Mouse (Mus musculus): ENCODE data around the gene Baat. TPM values are rescaled to one million over a fixed set of nuclear protein-coding genes. Genes with fewer than 3 reads are reported as not detected.

The Baat gene
- polyA plus RNA-seq (2012; rRNA removed): not detected in 2 replicates

DNA sequence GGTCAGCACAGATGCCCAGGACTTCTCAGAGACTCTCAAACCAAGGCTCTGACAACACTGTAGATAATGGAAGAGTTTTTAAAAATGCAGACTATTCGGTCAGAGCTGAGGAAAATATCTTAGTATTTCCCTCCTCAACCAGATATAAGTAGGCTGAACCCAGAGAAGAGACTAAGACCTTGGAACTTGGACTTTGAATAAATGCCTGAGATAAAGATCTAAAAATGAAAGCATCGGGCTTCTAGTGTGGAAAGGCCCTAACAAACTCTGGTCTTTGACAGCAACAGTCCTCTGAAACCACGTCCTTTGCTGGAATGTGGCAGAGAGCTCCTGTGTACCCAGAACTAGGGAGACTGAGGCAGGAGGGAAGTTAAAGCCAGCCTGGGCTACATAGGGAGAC lies at the start of gene Baat:
Gene Baat (minus strand): TSS at position 172 of the 400 bp plus-strand sequence.
- Histone ChIP-seq H3K4me3 (ENCODE audit: control insufficient read depth, low read depth, low read length) (no peak within 1 kb of the TSS), H3K27me3 (ENCODE audit: control insufficient read depth, insufficient read depth, low read length) (no peaks in the 10 kb centered on the region), H3K36me3 (ENCODE audit: control insufficient read depth, insufficient read depth, low read length) (no peaks in the 10 kb centered on the region), H3K4me1 (ENCODE audit: control insufficient read depth, insufficient read depth, low read length) (no peaks in the 10 kb centered on the region), H3K27ac (ENCODE audit: control insufficient read depth, insufficient read depth, low read depth, low read length) (no peak within 1 kb of the TSS)
- TF ChIP-seq POLR2A (IDR thresholded peaks at IDR 0.05; ENCODE audit: control insufficient read depth, low read depth, low read length) (no peak), CTCF (IDR thresholded peaks at IDR 0.05; ENCODE audit: control insufficient read depth, insufficient read depth, insufficient replicate concordance, low read depth, low read length) (no peak)

GRCm38 (mm10) chr4:49553380-49553779 lies 47.0 kb upstream of the Baat start:
- TF ChIP-seq CTCF (IDR thresholded peaks at IDR 0.05; ENCODE audit: control insufficient read depth, insufficient read depth, insufficient replicate concordance, low read depth, low read length) (no peak), POLR2A (IDR thresholded peaks at IDR 0.05; ENCODE audit: control insufficient read depth, low read depth, low read length) (no peak)
- no peak overlapping the region for H3K27ac ChIP-seq (ENCODE audit: control insufficient read depth, insufficient read depth, low read depth, low read length)
- H3K4me3 ChIP-seq (ENCODE audit: control insufficient read depth, low read depth, low read length): no peak overlapping the region
- H3K4me1 ChIP-seq (ENCODE audit: control insufficient read depth, insufficient read depth, low read length): no peaks in the 10 kb centered on the region
- no peaks in the 10 kb centered on the region for H3K27me3 ChIP-seq (ENCODE audit: control insufficient read depth, insufficient read depth, low read length)
- no peaks in the 10 kb centered on the region for H3K36me3 ChIP-seq (ENCODE audit: control insufficient read depth, insufficient read depth, low read length)

DNA sequence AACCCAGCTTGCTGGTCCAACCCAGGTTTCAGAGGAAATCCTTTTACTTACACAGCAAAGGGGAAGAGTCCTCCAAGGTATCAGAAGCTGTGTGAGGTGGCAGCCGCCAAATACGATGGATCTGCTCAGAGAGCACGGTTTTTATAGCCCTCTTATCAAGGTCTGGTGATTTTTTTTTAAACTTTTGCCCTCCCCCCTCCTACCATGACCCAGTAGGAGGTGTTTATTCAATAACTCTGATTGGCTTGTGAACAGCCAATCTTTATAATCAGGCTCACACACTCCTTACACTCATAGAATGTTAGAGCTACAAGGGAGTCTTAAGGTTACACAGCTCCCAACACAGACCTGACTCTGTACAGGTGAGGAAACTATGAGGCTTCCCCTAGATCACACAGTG lies 43.0 kb upstream of the Baat start, which contains the start of gene Aldob:
Gene Aldob (minus strand): TSS at position 164 of the 400 bp plus-strand sequence.
- H3K27me3 ChIP-seq (ENCODE audit: control insufficient read depth, insufficient read depth, low read length): no peaks in the 10 kb centered on the region
- H3K36me3 ChIP-seq (ENCODE audit: control insufficient read depth, insufficient read depth, low read length): no peaks in the 10 kb centered on the region
- no peak within 1 kb of the TSS for H3K4me3 ChIP-seq (ENCODE audit: control insufficient read depth, low read depth, low read length)
- no peaks in the 10 kb centered on the region for H3K4me1 ChIP-seq (ENCODE audit: control insufficient read depth, insufficient read depth, low read length)
- TF ChIP-seq CTCF (IDR thresholded peaks at IDR 0.05; ENCODE audit: control insufficient read depth, insufficient read depth, insufficient replicate concordance, low read depth, low read length) (no peak), POLR2A (IDR thresholded peaks at IDR 0.05; ENCODE audit: control insufficient read depth, low read depth, low read length) (no peak)
- no peak within 1 kb of the TSS for H3K27ac ChIP-seq (ENCODE audit: control insufficient read depth, insufficient read depth, low read depth, low read length)

GRCm38 (mm10) chr4:49547544-49548219 lies 41.3 kb upstream of the Baat start:
- Histone ChIP-seq H3K36me3 (ENCODE audit: control insufficient read depth, insufficient read depth, low read length) (no peaks in the 10 kb centered on the region), H3K27me3 (ENCODE audit: control insufficient read depth, insufficient read depth, low read length) (no peaks in the 10 kb centered on the region), H3K4me3 (ENCODE audit: control insufficient read depth, low read depth, low read length) (no peak overlapping the region), H3K27ac (ENCODE audit: control insufficient read depth, insufficient read depth, low read depth, low read length) (no peak overlapping the region), H3K4me1 (ENCODE audit: control insufficient read depth, insufficient read depth, low read length) (no peaks in the 10 kb centered on the region)
- TF ChIP-seq CTCF (IDR thresholded peaks at IDR 0.05; ENCODE audit: control insufficient read depth, insufficient read depth, insufficient replicate concordance, low read depth, low read length): no peak
- no peak for TF ChIP-seq POLR2A (IDR thresholded peaks at IDR 0.05; ENCODE audit: control insufficient read depth, low read depth, low read length)

GRCm38 (mm10) chr4:49546873-49547543 lies 40.7 kb upstream of the Baat start:
- Histone ChIP-seq H3K27ac (ENCODE audit: control insufficient read depth, insufficient read depth, low read depth, low read length) (no peak overlapping the region), H3K4me1 (ENCODE audit: control insufficient read depth, insufficient read depth, low read length) (no peaks in the 10 kb centered on the region), H3K4me3 (ENCODE audit: control insufficient read depth, low read depth, low read length) (no peak overlapping the region), H3K36me3 (ENCODE audit: control insufficient read depth, insufficient read depth, low read length) (no peaks in the 10 kb centered on the region), H3K27me3 (ENCODE audit: control insufficient read depth, insufficient read depth, low read length) (no peaks in the 10 kb centered on the region)
- TF ChIP-seq POLR2A (IDR thresholded peaks at IDR 0.05; ENCODE audit: control insufficient read depth, low read depth, low read length): no peak
- TF ChIP-seq CTCF (IDR thresholded peaks at IDR 0.05; ENCODE audit: control insufficient read depth, insufficient read depth, insufficient replicate concordance, low read depth, low read length): no peak

DNA sequence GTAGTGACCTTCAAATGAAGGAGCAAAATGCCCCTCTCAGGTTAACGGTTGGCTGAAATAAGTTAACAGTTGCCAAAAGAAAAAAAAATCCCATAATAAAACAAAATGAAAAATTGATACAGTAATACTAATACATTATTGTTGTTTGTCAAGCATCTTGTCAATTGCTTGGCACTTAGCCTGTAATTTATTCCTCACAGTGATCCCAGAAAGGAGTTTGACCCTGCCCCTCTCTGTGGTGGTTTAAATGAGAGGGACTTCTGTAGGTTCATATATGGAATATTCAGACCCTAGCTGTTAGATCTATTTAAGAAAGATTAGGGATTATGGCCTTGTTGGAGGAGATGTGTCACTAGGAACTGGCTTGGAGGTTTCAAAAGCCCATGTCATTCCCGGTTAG lies 39.7 kb upstream of the Baat start:
- Histone ChIP-seq H3K4me1 (ENCODE audit: control insufficient read depth, insufficient read depth, low read length) (no peaks in the 10 kb centered on the region), H3K27me3 (ENCODE audit: control insufficient read depth, insufficient read depth, low read length) (no peaks in the 10 kb centered on the region), H3K4me3 (ENCODE audit: control insufficient read depth, low read depth, low read length) (no peak overlapping the region), H3K36me3 (ENCODE audit: control insufficient read depth, insufficient read depth, low read length) (no peaks in the 10 kb centered on the region), H3K27ac (ENCODE audit: control insufficient read depth, insufficient read depth, low read depth, low read length) (no peak overlapping the region)
- TF ChIP-seq CTCF (IDR thresholded peaks at IDR 0.05; ENCODE audit: control insufficient read depth, insufficient read depth, insufficient replicate concordance, low read depth, low read length): no peak
- TF ChIP-seq POLR2A (IDR thresholded peaks at IDR 0.05; ENCODE audit: control insufficient read depth, low read depth, low read length): no peak

DNA sequence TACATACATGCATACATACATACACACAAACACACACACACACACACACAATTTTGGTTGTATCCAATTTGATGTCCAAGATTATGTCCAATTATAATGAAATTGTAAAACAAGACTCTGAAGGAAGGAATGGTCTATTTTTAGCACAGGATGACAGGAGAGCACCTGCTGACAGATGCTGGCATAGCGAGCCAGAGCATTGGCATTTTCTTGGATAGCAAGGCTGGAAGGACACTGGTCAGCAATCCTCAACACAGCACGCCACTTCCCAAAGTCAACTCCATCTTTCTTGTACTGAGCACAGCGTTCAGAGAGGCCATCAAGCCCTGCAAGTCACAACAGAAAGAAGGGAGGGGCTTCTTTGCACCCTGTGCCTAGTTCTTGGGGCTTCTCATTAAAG lies 34.6 kb upstream of the Baat start:
- TF ChIP-seq CTCF (IDR thresholded peaks at IDR 0.05; ENCODE audit: control insufficient read depth, insufficient read depth, insufficient replicate concordance, low read depth, low read length): no peak
- no peak for TF ChIP-seq POLR2A (IDR thresholded peaks at IDR 0.05; ENCODE audit: control insufficient read depth, low read depth, low read length)
- Histone ChIP-seq H3K4me3 (ENCODE audit: control insufficient read depth, low read depth, low read length) (no peak overlapping the region), H3K27me3 (ENCODE audit: control insufficient read depth, insufficient read depth, low read length) (no peaks in the 10 kb centered on the region), H3K36me3 (ENCODE audit: control insufficient read depth, insufficient read depth, low read length) (no peaks in the 10 kb centered on the region), H3K4me1 (ENCODE audit: control insufficient read depth, insufficient read depth, low read length) (no peaks in the 10 kb centered on the region), H3K27ac (ENCODE audit: control insufficient read depth, insufficient read depth, low read depth, low read length) (no peak overlapping the region)
